Mouse (Mus musculus) adrenal gland, postnatal 10 days (tissue): ENCODE results near the gene Adamtsl1. TPM values are rescaled to one million over a fixed set of nuclear protein-coding genes. Genes with fewer than 3 reads are reported as not detected.

Experiments used
- DNase-seq: peaks from one replicate; pipeline ENCODE4 v3.0.0; 2021; ENCODE audit warnings: mixed read lengths
- total RNA-seq, 2 experiments: library from RNA; stranded (reverse); gene quantifications; 2 replicates each; pipeline ENCODE4 v1.2.3; 2021

Gene Adamtsl1
- total RNA-seq, 2 experiments from 2014 or later, result 9.5 to 13.3 TPM

GRCm38 (mm10) chr4:86317916-86318542 is 804.1 kb downstream of the Adamtsl1 start:
- DNase-seq, result peak; percentile 45

- no peak for DNase-seq
Measured at GRCm38 (mm10) chr4:86325411-86325810, 811.4 kb downstream of the Adamtsl1 start.

GRCm38 (mm10) chr4:86326003-86326402 is 812.0 kb downstream of the Adamtsl1 start:
- no peak for DNase-seq

GRCm38 (mm10) chr4:86326638-86327037 is 812.7 kb downstream of the Adamtsl1 start:
- DNase-seq, result no peak

- no peak for DNase-seq
Measured at GRCm38 (mm10) chr4:86329481-86329880, 815.5 kb downstream of the Adamtsl1 start.

- no peak for DNase-seq
Measured at GRCm38 (mm10) chr4:86335861-86336415, 822.0 kb downstream of the Adamtsl1 start.

- no peak for DNase-seq
Measured at GRCm38 (mm10) chr4:86337216-86337765, 823.3 kb downstream of the Adamtsl1 start.

- DNase-seq, result no peak
Measured at GRCm38 (mm10) chr4:86349341-86349740, 835.4 kb downstream of the Adamtsl1 start.

- DNase-seq, result no peak
Measured at GRCm38 (mm10) chr4:86352121-86352520, 838.1 kb downstream of the Adamtsl1 start.

GRCm38 (mm10) chr4:86353550-86353949 is 839.6 kb downstream of the Adamtsl1 start:
- no peak for DNase-seq

- no peak for DNase-seq
Measured at GRCm38 (mm10) chr4:86359398-86359797, 845.4 kb downstream of the Adamtsl1 start.

GRCm38 (mm10) chr4:86369055-86369454 is 855.1 kb downstream of the Adamtsl1 start:
- DNase-seq, result no peak

GRCm38 (mm10) chr4:86373166-86373565 is 859.2 kb downstream of the Adamtsl1 start:
- DNase-seq, result no peak

GRCm38 (mm10) chr4:86383124-86383523 is 869.2 kb downstream of the Adamtsl1 start:
- no peak for DNase-seq

GRCm38 (mm10) chr4:86385121-86385520 is 871.1 kb downstream of the Adamtsl1 start:
- DNase-seq, result no peak

GRCm38 (mm10) chr4:86388430-86388829 is 874.5 kb downstream of the Adamtsl1 start:
- DNase-seq, result peak; percentile 37

- no peak for DNase-seq
Measured at GRCm38 (mm10) chr4:86391176-86391575, 877.2 kb downstream of the Adamtsl1 start.

- DNase-seq, result no peak
Measured at GRCm38 (mm10) chr4:86395636-86396035, 881.7 kb downstream of the Adamtsl1 start.

GRCm38 (mm10) chr4:86396672-86397288 is 882.8 kb downstream of the Adamtsl1 start:
- no peak for DNase-seq

- peak; percentile 39 for DNase-seq
Measured at GRCm38 (mm10) chr4:86397470-86397869, 883.5 kb downstream of the Adamtsl1 start.

- peak; percentile 27 for DNase-seq
Measured at GRCm38 (mm10) chr4:86401116-86401515, 887.1 kb downstream of the Adamtsl1 start.

GRCm38 (mm10) chr4:86406501-86407199 is 892.7 kb downstream of the Adamtsl1 start:
- no peak for DNase-seq

- DNase-seq, result no peak
Measured at GRCm38 (mm10) chr4:86407200-86407527, 893.2 kb downstream of the Adamtsl1 start.
